Mouse (Mus musculus): ENCODE measurements around the gene Elf4. TPM values are rescaled to one million over a fixed set of nuclear protein-coding genes. Genes with fewer than 3 reads are reported as not detected.

Elf4 gene
- polyA plus RNA-seq, 1 experiment from 2014 or later, result 10.3 TPM

DNA sequence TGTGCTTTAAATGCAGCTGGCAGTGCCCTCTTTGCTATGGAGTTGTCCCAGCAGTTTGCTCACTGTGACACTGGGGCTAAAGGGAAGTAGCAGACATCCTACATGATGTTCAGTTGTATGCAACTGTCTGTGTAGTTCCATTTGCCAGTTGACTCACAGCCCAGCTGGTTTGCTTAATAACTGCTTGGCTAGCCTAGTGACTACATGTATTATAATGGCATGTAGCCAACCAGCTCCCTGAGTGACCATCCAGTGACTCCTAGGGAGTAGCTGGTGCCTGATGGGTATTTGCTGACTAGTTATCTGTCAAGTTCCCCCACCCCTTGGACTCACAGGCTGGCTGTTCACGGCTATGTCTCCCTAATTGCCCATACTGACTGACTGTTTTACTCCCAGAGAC, 39.3 kb downstream of the Elf4 start:
- ATAC-seq (ENCODE audit: extremely low read depth, insufficient number of reproducible peaks, low FRiP score, low TSS enrichment), result no peak
- no peak overlapping the region for H3K27ac ChIP-seq (replicated peaks)
- H3K27me3 ChIP-seq (replicated peaks), result no peaks in the 10 kb centered on the region
- no peak overlapping the region for H3K4me3 ChIP-seq
- H3K4me1 ChIP-seq, result peaks cover 39% of the 10 kb centered on the region
- no peak overlapping the region for H3K4me2 ChIP-seq
- no peak overlapping the region for H3K9ac ChIP-seq
- H3K36me3 ChIP-seq, result peaks cover 25% of the 10 kb centered on the region
- H3K9me3 ChIP-seq, result no peaks in the 10 kb centered on the region
- 71% methylated on average over 1 of the region's 1 CpGs for WGBS

DNA sequence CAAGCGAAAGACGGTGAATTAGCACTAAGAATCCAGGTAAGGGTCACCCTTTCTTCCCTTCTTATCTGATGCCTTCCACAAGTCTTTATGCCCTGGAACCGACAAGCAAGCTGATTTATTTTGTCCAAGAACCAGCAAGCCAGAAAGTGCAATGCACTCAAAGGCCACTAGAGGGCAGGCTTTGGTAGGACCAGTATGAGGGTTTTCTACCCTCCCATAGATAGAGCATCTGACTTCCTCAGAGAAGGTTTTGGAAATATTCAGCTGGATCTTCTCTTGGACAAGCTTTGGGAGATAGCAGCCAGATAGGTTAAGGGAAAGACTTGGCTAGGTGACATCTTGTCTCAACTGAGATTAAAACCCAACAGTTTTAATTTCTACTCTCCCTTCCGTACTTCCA, 39.9 kb downstream of the Elf4 start:
- Histone ChIP-seq H3K36me3 (peaks cover 31% of the 10 kb centered on the region), H3K4me3 (no peak overlapping the region), H3K27ac (replicated peaks) (no peak overlapping the region), H3K9me3 (no peaks in the 10 kb centered on the region), H3K9ac (no peak overlapping the region), H3K4me2 (no peak overlapping the region), H3K27me3 (replicated peaks) (no peaks in the 10 kb centered on the region), H3K4me1 (peaks cover 32% of the 10 kb centered on the region)
- WGBS, result 33% methylated on average over 4 of the region's 4 CpGs
- no peak for ATAC-seq (ENCODE audit: extremely low read depth, insufficient number of reproducible peaks, low FRiP score, low TSS enrichment)

GRCm38 (mm10) chrX:48418417-48418816, 44.5 kb downstream of the Elf4 start:
- 84% methylated on average over 2 of the region's 2 CpGs for WGBS
- Histone ChIP-seq H3K27ac (replicated peaks) (no peak overlapping the region), H3K4me3 (no peak overlapping the region), H3K4me2 (no peak overlapping the region), H3K36me3 (peaks cover 70% of the 10 kb centered on the region), H3K27me3 (replicated peaks) (no peaks in the 10 kb centered on the region; the same call in 1 of the 2 replicates), H3K4me1 (no peaks in the 10 kb centered on the region), H3K9ac (no peak overlapping the region), H3K9me3 (no peaks in the 10 kb centered on the region)
- ATAC-seq (ENCODE audit: extremely low read depth, insufficient number of reproducible peaks, low FRiP score, low TSS enrichment), result no peak

- Histone ChIP-seq H3K9me3 (no peaks in the 10 kb centered on the region), H3K27ac (replicated peaks) (no peak overlapping the region), H3K4me1 (0 out of 2 replicates have a peak, but pooled peaks cover 4% of the 10 kb centered on the region), H3K36me3 (peaks cover 52% of the 10 kb centered on the region), H3K27me3 (replicated peaks) (no peaks in the 10 kb centered on the region; the same call in 1 of the 2 replicates), H3K4me2 (no peak overlapping the region), H3K4me3 (no peak overlapping the region), H3K9ac (no peak overlapping the region)
- WGBS, result 74% methylated on average over 5 of the region's 5 CpGs
- ATAC-seq (ENCODE audit: extremely low read depth, insufficient number of reproducible peaks, low FRiP score, low TSS enrichment), result no peak
Measured at GRCm38 (mm10) chrX:48414291-48414690, 48.6 kb downstream of the Elf4 start.

- H3K27ac ChIP-seq (replicated peaks), result no peak overlapping the region
- 71% methylated on average over 6 of the region's 6 CpGs for WGBS
- no peak overlapping the region for H3K4me2 ChIP-seq
- no peak for ATAC-seq (ENCODE audit: extremely low read depth, insufficient number of reproducible peaks, low FRiP score, low TSS enrichment)
- H3K27me3 ChIP-seq (replicated peaks), result no peaks in the 10 kb centered on the region; the same call in 1 of the 2 replicates
- H3K9me3 ChIP-seq, result no peaks in the 10 kb centered on the region
- no peak overlapping the region for H3K9ac ChIP-seq
- peaks cover 35% of the 10 kb centered on the region for H3K36me3 ChIP-seq
- no peak overlapping the region for H3K4me3 ChIP-seq
- H3K4me1 ChIP-seq, result 0 out of 2 replicates have a peak, but pooled peaks cover 4% of the 10 kb centered on the region
Measured at GRCm38 (mm10) chrX:48412629-48413028, 50.3 kb downstream of the Elf4 start.

DNA sequence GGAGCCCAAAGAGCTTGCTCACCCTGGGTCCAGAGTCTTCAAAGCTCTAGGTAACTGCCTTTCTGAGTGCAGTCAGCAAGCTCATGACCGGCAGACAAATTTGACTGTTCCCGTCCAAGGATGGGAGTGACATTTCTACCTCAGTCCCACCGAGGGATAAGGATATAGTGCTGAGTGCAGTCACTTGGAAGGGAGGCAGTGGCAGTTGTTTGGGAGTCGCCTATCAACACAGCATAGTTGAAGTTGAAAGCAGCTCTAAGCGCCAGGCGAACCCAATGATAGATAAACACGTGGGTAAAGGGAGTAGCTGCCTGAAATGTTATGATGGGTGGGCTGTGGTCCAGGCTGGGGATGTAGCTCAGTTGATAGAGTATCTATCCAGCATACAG, 52.5 kb downstream of the Elf4 start:
- H3K27ac ChIP-seq (replicated peaks), result no peak overlapping the region
- H3K9ac ChIP-seq, result peak overlapping the region; percentile 65; the same call in 1 of the 2 replicates
- 16% methylated on average over 7 of the region's 7 CpGs for WGBS
- H3K27me3 ChIP-seq (replicated peaks), result no peaks in the 10 kb centered on the region; the same call in 1 of the 2 replicates
- no peaks in the 10 kb centered on the region for H3K9me3 ChIP-seq
- peak overlapping the region; percentile 69 for H3K4me2 ChIP-seq
- H3K4me3 ChIP-seq, result peak overlapping the region; percentile 54
- peaks cover 21% of the 10 kb centered on the region for H3K36me3 ChIP-seq
- no peak for ATAC-seq (ENCODE audit: extremely low read depth, insufficient number of reproducible peaks, low FRiP score, low TSS enrichment)
- H3K4me1 ChIP-seq, result 0 out of 2 replicates have a peak, but pooled peaks cover 9% of the 10 kb centered on the region

DNA sequence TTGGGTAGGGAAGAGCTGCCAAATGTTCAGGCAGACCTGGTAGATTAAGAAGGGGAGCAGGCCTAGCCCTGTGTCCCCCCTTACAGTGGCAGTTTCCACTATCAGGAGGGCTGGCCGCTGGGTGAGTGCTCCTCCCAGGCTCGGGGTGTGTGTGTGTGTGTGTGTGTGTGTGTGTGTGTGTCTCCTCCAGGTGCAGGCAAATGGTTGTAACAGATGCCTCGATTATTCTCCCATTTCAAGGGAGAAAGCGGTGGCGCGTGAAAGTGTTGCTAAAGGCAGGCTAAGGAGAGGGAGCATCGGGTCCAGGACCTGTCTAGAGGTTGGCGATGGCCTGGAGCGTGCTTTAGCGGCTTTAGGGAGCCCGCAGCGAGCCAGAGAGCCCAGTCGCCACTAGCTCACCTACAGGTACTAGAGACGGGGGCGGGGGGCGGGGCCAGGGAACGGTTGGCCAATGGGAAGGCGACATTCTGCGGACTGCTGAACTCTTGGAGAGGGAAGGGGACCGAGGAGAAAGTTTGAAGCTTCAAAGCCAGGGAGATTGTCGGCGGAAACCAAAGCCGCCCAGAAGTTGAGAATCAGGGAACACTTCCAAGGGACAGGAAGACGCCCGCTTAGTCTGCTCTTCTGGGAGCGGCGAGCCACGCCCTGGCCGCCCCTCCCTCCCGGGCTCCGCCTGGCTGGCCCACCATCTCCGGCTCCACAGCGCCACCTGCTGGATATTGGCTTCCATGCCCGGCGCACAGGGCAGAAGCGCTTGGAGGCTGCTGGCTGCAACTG, 53.1 kb downstream of the Elf4 start:
- peaks cover 16% of the 10 kb centered on the region for H3K36me3 ChIP-seq
- H3K4me3 ChIP-seq, result peak overlapping the region; percentile 54
- no peaks in the 10 kb centered on the region for H3K9me3 ChIP-seq
- peak; percentile 64; the same call in 1 of the 2 replicates for ATAC-seq (ENCODE audit: extremely low read depth, insufficient number of reproducible peaks, low FRiP score, low TSS enrichment)
- 6% methylated on average over 35 of the region's 36 CpGs for WGBS
- 0 out of 2 replicates have a peak, but pooled peaks cover 14% of the 10 kb centered on the region for H3K4me1 ChIP-seq
- H3K27me3 ChIP-seq (replicated peaks), result no peaks in the 10 kb centered on the region; the same call in 1 of the 2 replicates
- H3K9ac ChIP-seq, result peak overlapping the region; percentile 65
- peak overlapping the region; percentile 33; the same call in 1 of the 2 replicates for H3K27ac ChIP-seq (replicated peaks)
- H3K4me2 ChIP-seq, result peak overlapping the region; percentile 69

- no peak overlapping the region for H3K4me2 ChIP-seq
- H3K9me3 ChIP-seq, result no peaks in the 10 kb centered on the region
- H3K4me1 ChIP-seq, result 0 out of 2 replicates have a peak, but pooled peaks cover 14% of the 10 kb centered on the region
- ATAC-seq (ENCODE audit: extremely low read depth, insufficient number of reproducible peaks, low FRiP score, low TSS enrichment), result no peak
- no peaks in the 10 kb centered on the region for H3K27me3 ChIP-seq (replicated peaks)
- H3K4me3 ChIP-seq, result no peak overlapping the region
- 28% methylated on average over 3 of the region's 3 CpGs for WGBS
- peaks cover 43% of the 10 kb centered on the region for H3K36me3 ChIP-seq
- H3K9ac ChIP-seq, result no peak overlapping the region
- peak overlapping the region; percentile 78 for H3K27ac ChIP-seq (replicated peaks)
Measured at GRCm38 (mm10) chrX:48405141-48405540, 57.8 kb downstream of the Elf4 start.

DNA sequence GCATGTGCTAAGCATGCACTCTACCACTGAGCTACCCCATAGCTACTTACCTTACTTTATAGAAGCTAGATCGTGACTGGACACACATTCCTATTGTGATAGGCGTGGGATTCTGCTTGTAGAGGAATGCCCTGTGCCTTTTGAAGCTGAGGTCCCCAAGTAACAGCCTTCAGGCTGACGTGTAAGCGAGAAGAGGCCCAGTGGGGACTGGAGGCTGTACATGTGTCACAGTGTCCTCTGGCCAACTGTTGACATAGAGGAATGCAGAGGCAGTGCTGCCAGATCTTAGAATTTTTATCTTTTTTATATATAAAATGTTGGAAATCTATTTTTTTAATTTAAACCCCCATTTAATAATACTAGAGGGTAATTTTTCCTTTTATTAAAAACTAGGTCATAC, 62.9 kb downstream of the Elf4 start:
- peak overlapping the region; percentile 39; the same call in 1 of the 2 replicates for H3K4me2 ChIP-seq
- ATAC-seq (ENCODE audit: extremely low read depth, insufficient number of reproducible peaks, low FRiP score, low TSS enrichment), result no peak
- peaks cover 50% of the 10 kb centered on the region for H3K36me3 ChIP-seq
- H3K27me3 ChIP-seq (replicated peaks), result no peaks in the 10 kb centered on the region
- WGBS, result 59% methylated on average over 4 of the region's 4 CpGs
- no peaks in the 10 kb centered on the region for H3K9me3 ChIP-seq
- H3K9ac ChIP-seq, result no peak overlapping the region
- H3K4me3 ChIP-seq, result no peak overlapping the region
- peaks cover 9% of the 10 kb centered on the region for H3K4me1 ChIP-seq
- peak overlapping the region; percentile 66 for H3K27ac ChIP-seq (replicated peaks)

DNA sequence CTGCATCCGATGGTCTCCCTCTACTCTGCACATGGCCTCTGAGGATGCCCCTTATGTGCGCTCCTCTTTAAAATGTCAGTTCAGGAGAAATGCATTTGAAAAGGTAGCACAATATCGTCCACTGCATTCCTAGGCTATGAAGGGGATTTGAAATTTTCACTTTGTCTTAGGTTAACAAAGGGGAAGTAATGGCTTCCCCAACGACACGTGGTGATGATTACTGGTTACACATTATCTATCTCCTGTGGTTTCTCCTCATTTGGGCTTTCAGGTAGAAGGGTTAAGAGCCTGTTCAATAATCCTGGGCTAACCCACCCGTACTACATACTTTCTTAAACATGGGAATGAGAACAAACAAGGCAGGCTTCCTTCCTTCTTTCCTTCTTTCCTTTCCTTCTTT, 73.6 kb downstream of the Elf4 start:
- H3K4me3 ChIP-seq, result no peak overlapping the region
- peaks cover 83% of the 10 kb centered on the region for H3K36me3 ChIP-seq
- 84% methylated on average over 6 of the region's 6 CpGs for WGBS
- ATAC-seq (ENCODE audit: extremely low read depth, insufficient number of reproducible peaks, low FRiP score, low TSS enrichment), result no peak
- H3K27ac ChIP-seq (replicated peaks), result no peak overlapping the region
- no peaks in the 10 kb centered on the region for H3K4me1 ChIP-seq
- no peaks in the 10 kb centered on the region for H3K9me3 ChIP-seq
- H3K4me2 ChIP-seq, result no peak overlapping the region
- H3K9ac ChIP-seq, result no peak overlapping the region
- H3K27me3 ChIP-seq (replicated peaks), result no peaks in the 10 kb centered on the region; the same call in 1 of the 2 replicates

DNA sequence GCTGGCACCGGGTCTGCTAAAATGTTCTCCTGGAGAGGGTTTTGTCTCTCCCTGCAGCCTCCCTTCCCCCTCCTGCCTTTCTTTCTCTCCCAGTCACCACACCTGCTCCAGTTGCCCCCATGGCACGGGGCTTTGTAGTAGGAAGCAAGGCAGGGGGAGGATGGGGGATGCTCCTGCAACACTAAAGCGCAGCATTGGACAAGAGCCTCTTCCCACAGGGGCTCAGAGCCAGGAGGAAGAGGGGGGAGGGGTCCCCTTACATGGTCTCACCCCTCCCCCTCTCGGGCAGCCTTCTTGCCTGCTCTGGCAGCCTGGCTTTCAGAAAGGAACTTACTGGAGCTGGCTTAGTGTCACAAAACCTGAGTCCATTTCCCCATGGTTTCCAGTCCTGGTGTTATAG, 77.0 kb downstream of the Elf4 start:
- H3K36me3 ChIP-seq, result peaks cover 83% of the 10 kb centered on the region
- no peak overlapping the region for H3K9ac ChIP-seq
- H3K9me3 ChIP-seq, result no peaks in the 10 kb centered on the region
- ATAC-seq (ENCODE audit: extremely low read depth, insufficient number of reproducible peaks, low FRiP score, low TSS enrichment), result no peak
- H3K27me3 ChIP-seq (replicated peaks), result no peaks in the 10 kb centered on the region
- H3K4me3 ChIP-seq, result no peak overlapping the region
- H3K4me1 ChIP-seq, result no peaks in the 10 kb centered on the region
- 44% methylated on average over 4 of the region's 4 CpGs for whole genome bisulfite sequencing
- no peak overlapping the region for H3K27ac ChIP-seq (replicated peaks)
- H3K4me2 ChIP-seq, result no peak overlapping the region

DNA sequence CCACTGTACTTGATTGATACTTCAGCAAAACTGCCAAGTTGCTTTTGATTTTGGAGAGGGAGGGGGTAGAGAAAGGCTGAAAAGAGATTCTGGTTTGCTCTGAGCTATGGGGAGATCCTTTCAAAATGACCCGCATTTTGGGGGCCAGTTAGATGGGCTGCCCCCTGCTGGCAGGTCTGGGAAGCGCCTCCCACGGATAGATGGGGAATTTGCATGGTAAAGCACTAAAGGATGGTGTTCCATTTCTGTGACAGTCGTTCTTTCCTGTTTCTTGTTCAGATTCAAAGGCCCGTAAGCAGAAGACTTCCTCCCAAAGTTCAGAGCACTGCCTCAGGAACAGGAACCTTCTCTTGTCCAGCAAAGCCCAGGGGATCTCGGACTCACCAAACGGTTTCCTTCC, 79.3 kb downstream of the Elf4 start:
- WGBS, result 38% methylated on average over 7 of the region's 7 CpGs
- no peak for ATAC-seq (ENCODE audit: extremely low read depth, insufficient number of reproducible peaks, low FRiP score, low TSS enrichment)
- no peaks in the 10 kb centered on the region for H3K27me3 ChIP-seq (replicated peaks)

More for the DNA sequence above, 79.3 kb downstream of the Elf4 start:
- Histone ChIP-seq H3K36me3 (peaks cover 76% of the 10 kb centered on the region), H3K9ac (no peak overlapping the region), H3K27ac (replicated peaks) (no peak overlapping the region), H3K9me3 (no peaks in the 10 kb centered on the region), H3K4me3 (no peak overlapping the region), H3K4me2 (no peak overlapping the region), H3K4me1 (no peaks in the 10 kb centered on the region)

Data from heart, embryonic 13.5 days (tissue).